Mouse (Mus musculus) embryo, embryonic 10.5 days (tissue): Measurements from ENCODE around the gene Zfp2.
A peak's percentile ranks its signal among the peaks of the same experiment; 100 is the strongest.

Experiments used
- DNase-seq: peaks from one replicate; pipeline ENCODE4 v3.0.0-alpha.2; 2015; ENCODE audit warnings: low spot score

Gene Zfp2

DNA sequence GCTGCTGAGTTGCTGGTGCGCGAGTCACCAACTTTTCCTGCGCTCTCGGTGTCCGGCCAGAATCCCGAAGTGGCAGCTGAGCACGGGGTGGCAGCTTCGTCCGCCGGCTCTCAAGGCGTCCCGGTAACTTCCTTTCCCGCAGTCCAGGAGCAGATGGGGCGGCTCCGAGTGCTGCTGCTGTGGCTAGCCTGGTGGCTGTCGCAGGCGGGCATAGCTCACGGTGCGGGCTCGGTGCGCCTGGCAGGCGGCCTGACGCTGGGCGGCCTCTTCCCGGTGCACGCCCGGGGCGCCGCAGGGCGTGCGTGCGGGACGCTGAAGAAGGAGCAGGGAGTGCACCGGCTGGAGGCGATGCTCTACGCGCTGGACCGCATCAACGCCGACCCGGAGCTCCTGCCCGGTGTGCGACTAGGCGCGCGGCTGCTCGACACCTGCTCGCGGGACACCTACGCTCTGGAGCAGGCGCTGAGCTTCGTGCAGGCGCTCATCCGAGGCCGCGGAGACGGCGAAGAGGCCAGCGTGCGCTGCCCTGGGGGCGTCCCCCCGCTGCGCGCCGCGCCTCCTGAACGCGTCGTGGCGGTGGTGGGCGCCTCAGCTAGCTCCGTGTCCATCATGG, 64.9 kb downstream of the Zfp2 start:
- peak; percentile 20 for DNase-seq

- no peak for DNase-seq
Observed at GRCm38 (mm10) chr11:50850177-50850735, 65.7 kb downstream of the Zfp2 start, which contains the start of gene Grm6. Gene Grm6 (plus strand): TSS chr11:50850685.

- peak; percentile 4 for DNase-seq
Observed at GRCm38 (mm10) chr11:50849310-50849709, 66.7 kb downstream of the Zfp2 start.
